8 mouse cellular contexts compared by ENCODE assay signal in genomic region chr14:52195691-52196090, GRCm38 (mm10). TPM values are rescaled to one million over a fixed set of nuclear protein-coding genes. Genes with fewer than 3 reads are reported as not detected.
DNase-seq lines count a peak whose midpoint lies in the region; ATAC-seq and TF ChIP-seq lines count a peak whose summit lies in the region.

No protein-coding gene starts in this region.

- H3K79me2 ChIP-seq in liver, adult 2 months (ENCODE audit: control insufficient read depth, insufficient read depth, low read length): peaks cover 17% of the 10 kb centered on the region; the same call in 1 of the 2 replicates
- peaks cover 65% of the 10 kb centered on the region for H3K79me2 ChIP-seq in myocyte (ENCODE audit: control insufficient read depth, insufficient read depth)

- no peaks in the 10 kb centered on the region for H3K27me3 ChIP-seq in erythroblast, embryonic 14.5 days (ENCODE audit: control insufficient read depth)
- H3K27me3 ChIP-seq in hindbrain, postnatal 0 days (ENCODE audit: insufficient read depth, low read length): no peaks in the 10 kb centered on the region
- H3K27me3 ChIP-seq in liver, adult 2 months (ENCODE audit: control insufficient read depth, insufficient read depth, low read length): no peaks in the 10 kb centered on the region
- no peaks in the 10 kb centered on the region for H3K27me3 ChIP-seq in myocyte (ENCODE audit: control insufficient read depth, insufficient read depth, insufficient read length)

- H3ac ChIP-seq in myocyte (ENCODE audit: control insufficient read depth, insufficient read length): no peak overlapping the region

- no peaks in the 10 kb centered on the region for H3K9me3 ChIP-seq in erythroblast, embryonic 14.5 days (ENCODE audit: control insufficient read depth, low read length)
- no peaks in the 10 kb centered on the region for H3K9me3 ChIP-seq in hindbrain, postnatal 0 days (ENCODE audit: low read length)

- DNase-seq in monocyte, adult 2 months (ENCODE audit: low read depth in 1 of 2, low spot score in 2 of 2): peak; percentile 30 to 54
- peak; percentile 67 for DNase-seq in hindbrain, postnatal 0 days (ENCODE audit: low spot score)
- peak; percentile 24 for DNase-seq in liver, adult 2 months (ENCODE audit: extremely low read depth, low read depth, low spot score)
- DNase-seq in yolk sac, embryonic 10.5 days (ENCODE audit: low spot score): peak; percentile 12

- peak overlapping the region; percentile 92 for H3K4me2 ChIP-seq in hindbrain, postnatal 0 days (ENCODE audit: low read depth, low read length)
- peak overlapping the region; percentile 85 for H3K4me2 ChIP-seq in myocyte (ENCODE audit: low read depth)

- no peak overlapping the region for H3K4me3 ChIP-seq in bone marrow, adult 2 months (replicated peaks; ENCODE audit: control insufficient read depth, low read depth, low read length)
- peak overlapping the region; percentile 74 for H3K4me3 ChIP-seq in erythroblast, embryonic 14.5 days (replicated peaks)
- H3K4me3 ChIP-seq in hindbrain, postnatal 0 days (ENCODE audit: low read length): peak overlapping the region; percentile 98
- no peak overlapping the region for H3K4me3 ChIP-seq in liver, adult 2 months (ENCODE audit: insufficient read depth, low read depth, low read length)
- H3K4me3 ChIP-seq in myocyte: peak overlapping the region; percentile 96

- H3K27ac ChIP-seq in bone marrow, adult 2 months (ENCODE audit: control insufficient read depth, insufficient read depth, low read depth, low read length, poor library complexity): no peak overlapping the region
- no peak overlapping the region for H3K27ac ChIP-seq in hindbrain, postnatal 0 days
- H3K27ac ChIP-seq in liver, adult 2 months (replicated peaks; ENCODE audit: insufficient read depth, low read depth, low read length): no peak overlapping the region

- peak; percentile 48 for TF ChIP-seq CTCF in bone marrow, adult 2 months (IDR thresholded peaks at IDR 0.05; ENCODE audit: control insufficient read depth, insufficient read depth, low read length)
- TF ChIP-seq CTCF in hindbrain, postnatal 0 days (IDR thresholded peaks at IDR 0.05; ENCODE audit: low read depth): peak; percentile 70
- TF ChIP-seq CTCF in liver, adult 2 months (IDR thresholded peaks at IDR 0.05; ENCODE audit: low read depth, low read length): peak; percentile 58; the same call in 1 of the 2 replicates

- 14% methylated on average over 3 of the region's 3 CpGs for WGBS in bone marrow, adult 2 months
- 14% methylated on average over 3 of the region's 3 CpGs for WGBS in hindbrain, postnatal 0 days
- WGBS in liver, adult 2 months: 12% methylated on average over 3 of the region's 3 CpGs

- H3K4me1 ChIP-seq in bone marrow, adult 2 months (ENCODE audit: control insufficient read depth, insufficient read depth, low read length): no peaks in the 10 kb centered on the region; the same call in 1 of the 2 replicates
- peaks cover 67% of the 10 kb centered on the region for H3K4me1 ChIP-seq in erythroblast, embryonic 14.5 days (ENCODE audit: control insufficient read depth)
- no peaks in the 10 kb centered on the region for H3K4me1 ChIP-seq in hindbrain, postnatal 0 days (ENCODE audit: insufficient read depth, low read length)
- H3K4me1 ChIP-seq in liver, adult 2 months (ENCODE audit: control insufficient read depth, insufficient read depth, low read length): peaks cover 3% of the 10 kb centered on the region; the same call in 1 of the 2 replicates

- no peak for TF ChIP-seq POLR2A in bone marrow, adult 2 months (IDR thresholded peaks at IDR 0.05; ENCODE audit: borderline replicate concordance, control insufficient read depth, low read depth, low read length)
- TF ChIP-seq POLR2A in liver, adult 2 months (IDR thresholded peaks at IDR 0.05; ENCODE audit: extremely low read depth, insufficient read depth, low read length): no peak
- no peak for TF ChIP-seq POLR2A in myocyte (IDR thresholded peaks at IDR 0.05; ENCODE audit: insufficient read length, low read depth)

- no peak for ATAC-seq in monocyte, adult 5-6 weeks (replicated peaks; ENCODE audit: insufficient number of reproducible peaks, low FRiP score, low TSS enrichment, poor library complexity, severe bottlenecking)
- no peak for ATAC-seq in hindbrain, postnatal 0 days

- 0 out of 2 replicates have a peak overlapping the region, but pooled peaks have one; percentile 97 for H3K9ac ChIP-seq in hindbrain, postnatal 0 days (replicated peaks; ENCODE audit: low read length)
- no peak overlapping the region for H3K9ac ChIP-seq in liver, adult 2 months (ENCODE audit: low read depth, low read length)

- H3K36me3 ChIP-seq in erythroblast, embryonic 14.5 days (ENCODE audit: control insufficient read depth): peaks cover 57% of the 10 kb centered on the region
- H3K36me3 ChIP-seq in hindbrain, postnatal 0 days (ENCODE audit: insufficient read depth, low read length): peaks cover 19% of the 10 kb centered on the region
- peaks cover 10% of the 10 kb centered on the region; the same call in 1 of the 2 replicates for H3K36me3 ChIP-seq in liver, adult 2 months (ENCODE audit: control insufficient read depth, insufficient read depth, low read length)
- H3K36me3 ChIP-seq in myocyte (ENCODE audit: control insufficient read depth, insufficient read depth): peaks cover 3% of the 10 kb centered on the region

TF ChIP-seq in myocyte, 11 proteins besides CTCF, POLR2A, EP300 and RAD21:
- TF ChIP-seq MYOD1 (IDR thresholded peaks at IDR 0.05; ENCODE audit: control insufficient read depth in 1 of 3, insufficient read length in 2 of 3, low read depth in 2 of 3) (no peak), MAX (IDR thresholded peaks at IDR 0.05; ENCODE audit: low read depth) (no peak), USF1 (IDR thresholded peaks at IDR 0.05; ENCODE audit: low read depth) (no peak), POLR2AphosphoS2 (IDR thresholded peaks at IDR 0.05; ENCODE audit: insufficient read length, low read depth) (no peak), SRF (IDR thresholded peaks at IDR 0.05; ENCODE audit: control insufficient read depth, insufficient read length, low read depth) (no peak), CEBPB (IDR thresholded peaks at IDR 0.05; ENCODE audit: insufficient read depth, poor library complexity, severe bottlenecking) (no peak), REST (IDR thresholded peaks at IDR 0.05; ENCODE audit: insufficient read depth, insufficient read length) (no peak), TCF12 (IDR thresholded peaks at IDR 0.05; ENCODE audit: insufficient read depth, poor library complexity, severe bottlenecking) (no peak), E2F4 (IDR thresholded peaks at IDR 0.05; ENCODE audit: insufficient read depth) (no peak)

RNA-seq across cellular contexts. Expression of gene Supt16, which starts 1.5 kb away (rescaled TPM):
- total RNA-seq in monocyte, adult 5-6 weeks (2017): 96.8 to 144 TPM (median 108 TPM) in 3 replicates
- 105 and 117 TPM in 2 replicates for polyA plus RNA-seq in bone marrow, adult 2 months (2011; ENCODE audit: insufficient read depth, insufficient read length, low replicate concordance, missing spikeins)
- polyA plus RNA-seq in erythroblast, embryonic 14.5 days (2012): 2.0 and 2.6 TPM in 2 replicates
- 28.2 and 28.4 TPM in 2 replicates for total RNA-seq in hindbrain, postnatal 0 days (2014; rRNA removed)
- 43.5 and 43.8 TPM in 2 replicates for polyA plus RNA-seq in hindbrain, postnatal 0 days (2015; fragmentation: Nextera tagmentation; extraction: Ambion mirVana)
- total RNA-seq in liver, adult 2 months (2014; rRNA removed): 13.6 and 16.0 TPM in 2 replicates
- polyA plus RNA-seq in liver, adult 2 months (2012; rRNA removed): 3.9 and 5.3 TPM in 2 replicates
- polyA plus RNA-seq in myocyte (2012; fragmentation: generic; extraction: Trizol): 11.7 TPM

Comparison
In these comparisons a context has a peak if more than half of its experiments do, and no peak if none do; other contexts are left out.
1. DNase-seq: peak in every context shown above with its lines; median percentile 67 in hindbrain, postnatal 0 days; 42 in monocyte, adult 2 months; 24 in liver, adult 2 months; 12 in yolk sac, embryonic 10.5 days.
2. H3K4me3 ChIP-seq: peak in erythroblast, embryonic 14.5 days (single experiment), hindbrain, postnatal 0 days (single experiment) and myocyte (single experiment); none in bone marrow, adult 2 months (single experiment) and liver, adult 2 months (single experiment).
3. Peak in every context shown above with its lines, with median percentiles within 50 percentile points of each other: CTCF ChIP-seq.